Mouse (Mus musculus): ENCODE measurements around the gene Sgms2.

The Sgms2 gene

DNA sequence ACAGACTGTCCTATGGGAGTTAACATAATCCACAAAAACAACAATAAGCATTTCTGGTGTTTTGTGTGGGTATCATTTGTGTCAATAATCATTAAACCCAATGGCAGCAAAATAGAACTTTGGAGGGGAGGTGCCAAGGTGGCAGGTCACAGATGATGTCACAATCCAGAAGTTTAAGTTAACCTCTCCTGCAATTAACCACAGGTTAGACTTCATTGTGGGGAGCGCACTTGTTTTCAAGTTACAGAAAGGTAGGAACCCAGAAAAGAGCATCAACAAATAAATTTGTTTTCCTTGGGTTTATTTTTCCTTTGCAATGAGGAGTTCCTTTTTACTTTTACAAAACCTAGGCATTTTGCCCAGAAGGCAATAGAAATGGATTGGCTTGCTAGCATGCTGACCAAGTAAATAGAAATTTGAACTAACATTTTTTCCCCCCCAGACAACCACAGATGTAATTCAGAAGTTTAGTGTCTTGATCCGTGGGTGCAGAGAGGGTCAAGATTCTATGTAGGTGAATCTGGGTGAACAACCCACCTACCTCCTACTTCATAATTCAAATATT is at the start of gene Sgms2:
Sgms2 (minus strand) TSS at position 51 of the 565 bp plus-strand sequence.
- DNase-seq (ENCODE audit: low read depth) = no peak

DNA sequence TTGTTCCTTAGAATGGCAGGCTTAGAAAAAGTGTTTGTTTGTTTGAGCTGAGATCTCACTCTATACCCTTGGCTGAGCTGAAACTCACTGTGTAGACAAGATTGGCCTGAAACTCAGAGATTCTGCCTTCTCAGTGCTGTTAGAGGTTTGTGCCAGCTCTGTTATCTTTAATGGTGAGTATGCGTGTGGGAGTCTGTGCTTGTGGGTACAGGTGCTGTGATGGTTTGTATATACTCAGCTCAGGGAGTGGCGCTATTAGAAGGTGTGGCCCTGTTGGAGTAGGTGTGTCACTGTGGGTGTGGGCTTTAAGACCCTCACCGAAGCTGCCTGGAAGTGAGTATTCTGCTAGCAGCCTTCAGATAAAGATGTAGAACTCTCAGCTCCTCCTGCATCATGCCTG is 34.0 kb upstream of the Sgms2 start:
- no peak for DNase-seq (ENCODE audit: low read depth)

GRCm38 (mm10) chr3:131524779-131525178 is 33.6 kb upstream of the Sgms2 start:
- no peak for DNase-seq (ENCODE audit: low read depth)

DNA sequence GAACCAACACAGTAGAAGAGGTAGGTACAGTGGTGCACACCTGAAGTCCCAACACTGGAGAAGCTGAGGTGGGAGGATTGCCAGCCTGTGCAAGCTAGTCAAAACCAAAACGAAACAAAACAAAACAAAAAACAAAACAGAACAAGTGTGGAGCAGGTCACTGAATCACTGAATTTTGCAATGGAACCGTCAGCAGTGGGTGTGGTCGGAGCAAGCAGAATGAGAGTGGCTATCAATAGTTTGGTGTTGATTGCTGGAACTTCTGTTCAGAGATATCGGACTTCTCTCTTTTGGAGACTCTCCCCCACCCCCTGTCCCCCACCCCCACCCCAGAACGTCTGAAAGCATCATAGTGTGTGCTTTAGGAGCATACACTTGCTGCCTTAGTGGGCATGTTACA is 33.0 kb upstream of the Sgms2 start:
- DNase-seq (ENCODE audit: low read depth) = no peak

- no peak for DNase-seq (ENCODE audit: low read depth)
Measured at GRCm38 (mm10) chr3:131523749-131524148, 32.5 kb upstream of the Sgms2 start.

- DNase-seq (ENCODE audit: low read depth) = no peak
Measured at GRCm38 (mm10) chr3:131522243-131522642, 31.0 kb upstream of the Sgms2 start.

- DNase-seq (ENCODE audit: low read depth) = no peak
Measured at GRCm38 (mm10) chr3:131521206-131521605, 30.0 kb upstream of the Sgms2 start.

GRCm38 (mm10) chr3:131517756-131518155 is 26.5 kb upstream of the Sgms2 start:
- DNase-seq (ENCODE audit: low read depth) = no peak

DNA sequence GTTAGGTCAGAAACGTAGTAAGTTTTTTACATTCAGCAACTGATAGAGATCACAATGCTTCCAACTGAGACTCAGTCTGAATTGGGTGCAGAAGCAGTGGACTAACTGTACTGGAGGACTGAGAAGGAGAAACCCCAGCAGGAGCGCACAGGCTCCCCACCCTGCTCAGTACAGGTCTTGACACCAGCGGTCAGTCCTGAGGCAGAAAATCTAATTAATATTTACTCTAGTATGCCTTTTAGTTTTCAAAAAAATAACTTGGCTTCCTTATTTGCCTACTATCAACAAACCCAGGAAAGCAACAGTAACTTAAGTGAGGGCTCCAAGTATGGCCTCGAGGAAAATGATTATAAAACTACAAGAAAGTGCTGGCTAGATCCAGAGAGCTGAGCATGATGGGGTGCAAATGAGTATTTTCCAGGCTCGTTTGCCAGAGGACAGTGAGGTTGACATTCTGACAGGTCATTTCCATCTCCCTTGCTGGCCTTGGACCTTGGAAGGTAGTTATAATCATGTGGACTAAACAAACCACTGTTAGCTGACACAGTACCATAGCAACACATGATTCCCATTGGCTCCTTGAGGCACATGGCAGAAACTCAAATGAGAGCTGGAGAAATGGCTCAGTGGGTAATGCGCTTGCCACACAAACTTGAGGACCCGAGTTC is 25.3 kb upstream of the Sgms2 start:
- no peak for DNase-seq (ENCODE audit: low read depth)

- DNase-seq (ENCODE audit: low read depth) = no peak
Measured at GRCm38 (mm10) chr3:131511616-131512015, 20.4 kb upstream of the Sgms2 start.

- DNase-seq (ENCODE audit: low read depth) = no peak
Measured at GRCm38 (mm10) chr3:131508024-131508423, 16.8 kb upstream of the Sgms2 start.

DNA sequence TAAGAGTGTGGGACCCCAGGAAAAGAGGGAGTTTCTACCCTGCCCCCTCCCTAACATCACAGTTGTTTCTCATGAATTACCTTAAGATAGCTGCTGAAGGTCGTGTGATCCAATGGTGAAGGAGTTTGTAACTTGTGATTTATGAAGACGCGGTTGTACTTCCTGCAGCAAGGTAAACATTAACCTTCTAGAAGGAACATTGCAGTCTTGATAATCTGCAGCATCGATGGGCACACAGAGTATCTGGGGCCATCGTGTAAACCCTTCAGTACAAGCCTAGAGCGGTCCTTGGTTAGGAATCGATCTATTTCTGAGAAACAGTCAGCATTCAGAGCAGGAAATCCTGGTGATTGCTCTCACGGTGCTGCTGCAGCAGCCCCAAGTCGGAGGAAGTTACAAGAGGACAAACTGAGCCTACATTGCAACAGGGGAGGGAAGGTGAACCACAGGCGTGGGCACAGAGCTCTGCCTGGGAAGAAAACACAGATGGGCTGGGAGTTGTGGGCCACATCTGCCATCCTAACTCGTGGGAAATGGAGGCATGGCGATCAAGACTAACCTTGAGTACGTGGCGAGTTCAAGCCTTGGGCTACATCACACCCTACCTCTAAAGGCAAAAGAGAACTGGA is 13.5 kb upstream of the Sgms2 start:
- DNase-seq (ENCODE audit: low read depth) = no peak

DNA sequence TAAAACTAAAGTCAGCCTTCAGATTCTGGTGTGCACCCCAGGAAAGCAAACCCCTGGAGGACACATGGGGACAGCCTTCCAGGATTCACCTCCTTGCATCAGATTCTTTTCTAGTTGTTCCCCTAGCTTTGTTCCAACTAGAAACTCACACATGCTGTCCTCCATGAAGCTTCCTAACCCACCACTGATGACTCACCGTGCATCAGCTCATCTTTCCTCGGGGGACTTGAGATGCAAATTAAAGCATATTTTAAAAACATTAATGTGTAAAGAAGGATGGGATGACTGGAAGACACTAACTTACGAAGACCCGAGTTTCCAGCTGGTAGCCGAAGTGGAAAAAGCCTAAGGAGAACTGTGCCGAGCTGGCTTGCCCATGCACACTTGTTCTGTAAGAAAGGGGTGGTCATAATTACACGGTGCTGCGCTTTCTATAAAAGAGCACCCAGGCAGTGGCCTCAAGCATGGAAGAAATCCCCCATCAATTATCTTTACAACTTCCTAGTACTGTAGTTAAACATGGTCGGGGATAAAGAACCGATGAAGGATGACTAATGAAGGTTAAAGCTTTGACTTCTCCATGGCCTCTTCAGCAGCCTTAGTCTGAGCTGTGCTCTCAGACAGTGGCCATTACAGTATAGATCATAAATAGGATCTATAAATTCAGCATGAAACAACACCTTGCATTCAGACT is 10.6 kb upstream of the Sgms2 start:
- no peak for DNase-seq (ENCODE audit: low read depth)

DNA sequence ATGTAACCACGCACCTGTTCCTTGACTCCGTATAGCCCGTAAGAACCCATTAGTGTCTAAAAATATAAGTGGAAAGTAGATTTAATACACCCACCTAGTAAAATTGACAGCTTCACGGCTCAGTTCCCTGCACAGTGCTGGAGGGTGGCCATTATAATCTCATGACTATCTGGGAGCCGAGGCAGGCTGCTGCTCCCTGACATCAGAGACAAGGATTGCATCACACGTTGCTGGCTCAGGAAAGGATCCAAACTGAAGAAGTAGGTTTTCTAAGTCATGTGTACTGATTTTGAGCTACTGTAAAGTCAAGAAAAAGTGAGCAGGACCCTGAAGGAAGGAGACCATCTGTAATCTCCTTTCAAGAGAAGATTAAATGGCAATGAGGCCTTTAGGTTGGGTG is 8.4 kb upstream of the Sgms2 start:
- no peak for DNase-seq (ENCODE audit: low read depth)

DNA sequence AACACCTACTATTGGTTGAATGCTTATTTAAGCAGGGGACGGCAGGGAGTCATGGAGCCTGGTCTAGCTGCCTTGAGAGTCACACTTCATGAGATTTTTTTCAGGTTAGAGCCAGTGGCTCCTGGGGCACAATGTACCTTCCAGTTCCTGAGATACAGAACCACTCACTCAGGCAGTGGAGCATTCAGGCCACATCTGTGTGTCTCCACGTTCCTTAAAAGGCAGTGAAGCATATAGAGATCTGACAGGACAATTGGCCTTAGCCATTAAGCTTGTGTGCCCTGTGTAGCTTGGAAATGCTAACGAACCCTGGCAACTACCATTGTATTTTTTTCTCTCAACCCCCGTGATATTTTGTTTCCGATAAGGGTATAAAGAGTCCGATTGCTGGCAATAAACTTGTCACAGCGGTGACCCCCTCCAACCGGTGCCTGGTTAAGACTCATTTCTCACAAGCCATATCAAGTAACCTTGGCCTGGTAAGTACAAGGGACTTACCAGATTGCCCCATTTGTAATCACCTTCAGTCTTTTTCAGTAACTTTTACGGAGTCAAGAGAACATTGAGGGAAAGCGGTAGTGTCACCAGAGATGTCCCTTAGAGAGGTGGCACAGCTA is 5.4 kb upstream of the Sgms2 start:
- no peak for DNase-seq (ENCODE audit: low read depth)

DNA sequence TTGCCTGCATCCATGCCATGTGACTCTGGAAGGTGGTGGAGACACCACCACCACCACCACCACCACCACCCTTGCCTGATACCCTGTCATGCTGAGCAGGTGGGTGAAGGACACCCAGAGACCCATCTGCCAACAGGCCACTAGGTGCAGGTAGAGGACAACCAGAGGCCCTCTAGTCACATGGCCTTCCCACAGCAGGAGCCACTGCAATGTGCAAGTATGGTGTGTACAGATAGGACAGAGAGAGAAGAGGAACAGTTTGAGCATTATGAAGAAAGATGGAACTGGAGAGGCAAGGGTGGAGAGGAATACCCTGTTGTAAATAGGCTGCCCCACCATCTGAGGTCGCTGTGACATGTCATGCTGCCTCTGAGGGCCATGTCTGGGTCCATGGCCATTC is 3.9 kb upstream of the Sgms2 start:
- DNase-seq (ENCODE audit: low read depth) = no peak

- no peak for DNase-seq (ENCODE audit: low read depth)
Measured at GRCm38 (mm10) chr3:131493194-131493593, 2.0 kb upstream of the Sgms2 start.

DNA sequence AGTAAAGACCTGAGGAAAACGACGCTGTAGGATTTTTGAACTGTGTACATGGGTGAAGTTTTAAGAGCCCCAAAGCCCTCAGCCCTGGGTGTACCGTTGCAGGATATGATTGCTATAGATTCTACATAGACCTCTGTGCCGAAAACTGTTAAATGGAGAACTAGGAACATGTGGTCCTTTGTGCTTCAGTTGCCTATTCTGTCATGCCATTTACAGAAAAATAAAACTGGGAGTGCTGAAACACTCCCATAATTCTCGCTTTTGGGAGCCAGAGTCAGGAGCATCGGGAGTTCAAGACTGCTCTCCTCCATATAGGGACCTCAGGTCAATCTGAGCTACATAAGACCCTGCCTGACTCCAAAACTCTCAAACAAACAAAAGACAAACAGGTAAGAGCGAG is 769 bp upstream of the Sgms2 start:
- DNase-seq (ENCODE audit: low read depth) = no peak

DNA sequence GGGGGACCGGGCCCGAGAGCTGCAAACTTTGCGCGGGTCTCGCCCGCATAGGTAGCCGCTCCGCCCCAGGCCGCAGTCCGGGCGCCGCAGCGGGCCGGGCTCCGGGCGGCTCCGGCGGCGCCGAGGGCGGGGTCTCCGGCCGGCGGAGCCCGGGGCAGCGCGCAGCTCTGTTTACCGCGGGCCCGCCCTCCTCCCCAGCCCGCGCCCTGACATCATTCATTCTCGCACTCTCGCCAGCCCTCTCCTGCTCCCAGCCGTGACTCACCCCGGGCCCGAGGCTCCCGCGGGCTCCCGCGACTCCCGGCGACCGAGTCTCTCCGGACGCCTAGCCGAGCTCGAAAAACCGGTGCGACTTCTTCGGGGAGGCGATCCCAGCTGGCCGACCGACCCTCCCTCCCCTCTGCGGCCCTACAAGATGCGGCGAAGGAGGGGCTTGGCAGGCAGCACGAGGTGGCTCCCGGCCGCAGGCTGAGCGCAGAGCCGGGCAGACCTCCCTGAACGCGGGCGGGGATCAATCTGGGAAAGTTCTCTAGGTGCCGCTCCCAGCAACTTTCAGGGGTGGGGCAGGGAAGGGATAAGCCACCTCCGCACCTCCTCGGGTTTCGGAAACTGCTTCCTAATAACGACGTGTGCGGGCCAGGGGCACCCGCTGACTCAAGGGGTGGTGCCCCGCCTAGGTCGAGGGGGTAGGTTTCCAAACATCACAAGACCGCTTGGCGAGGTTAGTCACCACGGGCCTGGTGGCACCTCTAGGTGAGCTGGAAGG is 885 bp downstream of the Sgms2 start:
- no peak for DNase-seq (ENCODE audit: low read depth)

- DNase-seq (ENCODE audit: low read depth) = no peak
Measured at GRCm38 (mm10) chr3:131489657-131490142, 1.5 kb downstream of the Sgms2 start.

DNA sequence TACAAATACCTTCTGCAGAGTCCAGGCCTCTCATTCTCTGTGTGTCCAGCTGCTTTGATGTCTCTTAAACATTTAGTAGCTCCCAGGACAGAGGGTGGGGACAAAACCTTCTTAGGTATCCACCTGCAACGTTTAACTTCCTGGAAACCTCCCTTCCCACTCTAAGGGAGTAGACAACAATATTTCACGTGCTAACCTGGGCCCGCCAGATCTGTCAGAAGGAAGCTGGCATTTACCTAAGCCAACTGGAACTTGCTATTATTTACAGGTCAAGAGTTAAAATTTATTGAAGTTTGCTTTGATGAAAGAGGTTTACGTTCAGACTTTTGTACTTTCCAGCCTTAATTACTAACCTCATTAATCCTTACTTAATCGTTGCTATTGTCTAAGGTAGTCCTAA is 2.2 kb downstream of the Sgms2 start:
- no peak for DNase-seq (ENCODE audit: low read depth)

GRCm38 (mm10) chr3:131488403-131488802 is 2.8 kb downstream of the Sgms2 start:
- DNase-seq (ENCODE audit: low read depth) = no peak

Measured in c-Kit-positive CD71-positive TER-119-negative erythroid progenitor cells, embryonic 14.5 days (primary cell).